Mouse (Mus musculus): ENCODE measurements at regions not wholly inside any gene's neighbourhood (a gene's known extent, or its start where the extent isn't known, plus 50 kb on each side); places are given as distances from the start of the nearest gene placed in this dataset.
"Not testable (repeated sequence)": the region's sequence is repeated elsewhere in the genome, so short reads cannot be mapped to it uniquely, and the experiment has no call there.

GRCm38 (mm10) chrX:103532620-103533199 lies 97.7 kb upstream of the Zcchc13 start:
- intact Hi-C loops (cut with DNase I) = loop anchor here (5.0 kb wide), 1 partner anchor 40 kb away; no protein-coding TSS in a partner anchor
- peak; percentile 39 to 56 for DNase-seq (ENCODE audit: low spot score in 2 of 2)

- intact Hi-C loops (cut with DNase I) = loop anchor here (5.0 kb wide), 1 partner anchor 41 kb away; no protein-coding TSS in a partner anchor
- DNase-seq (ENCODE audit: low spot score in 2 of 2) = peak; percentile 40 to 47
Observed at GRCm38 (mm10) chrX:103533306-103533705, 97.1 kb upstream of the Zcchc13 start.

GRCm38 (mm10) chrX:103533831-103534230 lies 96.6 kb upstream of the Zcchc13 start:
- DNase-seq (ENCODE audit: low spot score in 2 of 2) = no peak
- intact Hi-C loops (cut with DNase I) = loop anchor here (5.0 kb wide), 1 partner anchor 42 kb away; no protein-coding TSS in a partner anchor

GRCm38 (mm10) chrX:103546490-103547202 lies 83.7 kb upstream of the Zcchc13 start:
- no peak for DNase-seq (ENCODE audit: low spot score in 2 of 2)
- intact Hi-C loops (cut with DNase I) = no loop called here

- intact Hi-C loops (cut with DNase I) = no loop called here
- peak; percentile 57 to 74 for DNase-seq (ENCODE audit: low spot score in 2 of 2)
Observed at GRCm38 (mm10) chrX:103551304-103551703, 79.1 kb upstream of the Zcchc13 start.

- no peak for DNase-seq (ENCODE audit: low spot score in 2 of 2)
- intact Hi-C loops (cut with DNase I) = no loop called here
Observed at GRCm38 (mm10) chrX:103553196-103553595, 77.2 kb upstream of the Zcchc13 start.

- DNase-seq (ENCODE audit: low spot score in 2 of 2) = no peak
- intact Hi-C loops (cut with DNase I) = no loop called here
Observed at GRCm38 (mm10) chrX:103553605-103554004, 76.8 kb upstream of the Zcchc13 start.

GRCm38 (mm10) chrX:103555041-103555986 lies 75.1 kb upstream of the Zcchc13 start:
- intact Hi-C loops (cut with DNase I) = not testable (repeated sequence)
- DNase-seq (ENCODE audit: low spot score in 2 of 2) = peak; percentile 44 to 71

- intact Hi-C loops (cut with DNase I) = loop anchor here (2.0 kb wide), 1 partner anchor 63 kb away; no protein-coding TSS in a partner anchor
- peak in 1 of 2 experiments; percentile 42 for DNase-seq (ENCODE audit: low spot score in 2 of 2)
Observed at GRCm38 (mm10) chrX:103556046-103556445, 74.3 kb upstream of the Zcchc13 start.

- DNase-seq (ENCODE audit: low spot score in 2 of 2) = no peak
- intact Hi-C loops (cut with DNase I) = loop anchor here (2.0 kb wide), 1 partner anchor 64 kb away; no protein-coding TSS in a partner anchor
Observed at GRCm38 (mm10) chrX:103556681-103557490, 73.5 kb upstream of the Zcchc13 start.

- intact Hi-C loops (cut with DNase I) = loop anchor here (2.0 kb wide), 1 partner anchor 65 kb away; no protein-coding TSS in a partner anchor
- no peak for DNase-seq (ENCODE audit: low spot score in 2 of 2)
Observed at GRCm38 (mm10) chrX:103557496-103557895, 72.9 kb upstream of the Zcchc13 start.

GRCm38 (mm10) chrX:103563531-103564246 lies 66.7 kb upstream of the Zcchc13 start:
- intact Hi-C loops (cut with DNase I) = loop anchor here (1.0 kb wide), 1 partner anchor 59 kb away; no protein-coding TSS in a partner anchor

GRCm38 (mm10) chrX:103573344-103573743 lies 57.0 kb upstream of the Zcchc13 start:
- DNase-seq (ENCODE audit: low spot score in 2 of 2) = no peak
- intact Hi-C loops (cut with DNase I) = no loop called here

More at GRCm38 (mm10) chrX:103563531-103564246, 66.7 kb upstream of the Zcchc13 start:
- peak; percentile 91 to 94 for DNase-seq (ENCODE audit: low spot score in 2 of 2)

GRCm38 (mm10) chrX:103579484-103579883 lies 50.9 kb upstream of the Zcchc13 start:
- intact Hi-C loops (cut with DNase I) = no loop called here

More at GRCm38 (mm10) chrX:103579484-103579883, 50.9 kb upstream of the Zcchc13 start:
- DNase-seq (ENCODE audit: low spot score in 2 of 2) = no peak

Measured in left cerebral cortex, postnatal 25 days (tissue).